Mouse (Mus musculus): ENCODE measurements around the gene Micu1. TPM values are rescaled to one million over a fixed set of nuclear protein-coding genes. Genes with fewer than 3 reads are reported as not detected.

The Micu1 gene
- 69.1 and 72.0 TPM in 2 replicates for polyA plus RNA-seq (2014; fragmentation: Nextera tagmentation; extraction: Ambion mirVana)

- Histone ChIP-seq H3K4me3 (ENCODE audit: low read depth, low read length) (peak within 1 kb of the TSS; percentile 52), H3K4me1 (ENCODE audit: control insufficient read depth, insufficient read depth, low read length) (peaks cover 6% of the 10 kb centered on the region), H3K4me2 (ENCODE audit: low read length) (peak within 1 kb of the TSS; percentile 74), H3K36me3 (ENCODE audit: control insufficient read depth, insufficient read depth, low read length) (no peaks in the 10 kb centered on the region), H3K27ac (ENCODE audit: low read depth, low read length) (no peak within 1 kb of the TSS), H3K9ac (ENCODE audit: low read length) (peak within 1 kb of the TSS; percentile 68), H3K27me3 (replicated peaks; ENCODE audit: control insufficient read depth, insufficient read depth, low read length) (no peaks in the 10 kb centered on the region), H3K9me3 (replicated peaks; ENCODE audit: control insufficient read depth, low read length) (no peaks in the 10 kb centered on the region)
- WGBS: under 1% methylated on average over 48 of the region's 48 CpGs
- DNase-seq (ENCODE audit: low spot score) (peak; percentile 97), ATAC-seq (peak; percentile 99)
These were observed at the start of gene Micu1 for GRCm38 (mm10) chr10:59702207-59703032. Micu1 (plus strand) TSS chr10:59702477.

GRCm38 (mm10) chr10:59656799-59657198, 45.5 kb upstream of the Micu1 start:
- Histone ChIP-seq H3K27me3 (replicated peaks; ENCODE audit: control insufficient read depth, insufficient read depth, low read length) (no peaks in the 10 kb centered on the region), H3K9me3 (replicated peaks; ENCODE audit: control insufficient read depth, low read length) (peaks cover 4% of the 10 kb centered on the region; the same call in 1 of the 2 replicates), H3K4me1 (ENCODE audit: control insufficient read depth, insufficient read depth, low read length) (no peaks in the 10 kb centered on the region), H3K4me3 (ENCODE audit: low read depth, low read length) (no peak overlapping the region), H3K36me3 (ENCODE audit: control insufficient read depth, insufficient read depth, low read length) (no peaks in the 10 kb centered on the region), H3K9ac (ENCODE audit: low read length) (no peak overlapping the region), H3K4me2 (ENCODE audit: low read length) (no peak overlapping the region), H3K27ac (ENCODE audit: low read depth, low read length) (no peak overlapping the region)
- WGBS: 79% methylated on average over 13 of the region's 13 CpGs
- no peak for DNase-seq (ENCODE audit: low spot score)
- no peak for ATAC-seq

DNA sequence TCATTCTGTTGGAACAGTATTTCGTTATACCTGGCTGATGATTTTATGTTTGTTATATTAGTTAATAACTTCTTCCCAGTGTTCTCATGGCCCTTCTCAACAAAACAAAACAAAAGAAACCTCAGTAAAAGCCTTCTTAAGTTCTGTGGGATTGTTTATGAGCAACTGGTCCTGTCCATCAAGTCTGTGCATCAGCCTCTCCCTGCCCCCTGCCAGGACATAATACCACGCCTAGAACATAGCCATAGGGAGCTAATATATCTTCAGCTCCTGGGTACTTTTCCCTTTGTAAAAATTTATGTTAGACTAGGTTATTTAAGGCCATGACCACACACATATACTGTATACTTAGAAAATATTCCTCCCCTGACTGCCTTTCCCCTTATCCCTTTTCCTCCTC, 37.5 kb upstream of the Micu1 start:
- Histone ChIP-seq H3K27me3 (replicated peaks; ENCODE audit: control insufficient read depth, insufficient read depth, low read length) (no peaks in the 10 kb centered on the region), H3K27ac (ENCODE audit: low read depth, low read length) (no peak overlapping the region), H3K9ac (ENCODE audit: low read length) (no peak overlapping the region), H3K9me3 (replicated peaks; ENCODE audit: control insufficient read depth, low read length) (peaks cover 4% of the 10 kb centered on the region; the same call in 1 of the 2 replicates), H3K4me1 (ENCODE audit: control insufficient read depth, insufficient read depth, low read length) (0 out of 2 replicates have a peak, but pooled peaks cover 2% of the 10 kb centered on the region), H3K4me3 (ENCODE audit: low read depth, low read length) (no peak overlapping the region), H3K4me2 (ENCODE audit: low read length) (no peak overlapping the region), H3K36me3 (ENCODE audit: control insufficient read depth, insufficient read depth, low read length) (no peaks in the 10 kb centered on the region)
- ATAC-seq (no peak), DNase-seq (ENCODE audit: low spot score) (no peak)
- WGBS: 76% methylated on average over 2 of the region's 2 CpGs

DNA sequence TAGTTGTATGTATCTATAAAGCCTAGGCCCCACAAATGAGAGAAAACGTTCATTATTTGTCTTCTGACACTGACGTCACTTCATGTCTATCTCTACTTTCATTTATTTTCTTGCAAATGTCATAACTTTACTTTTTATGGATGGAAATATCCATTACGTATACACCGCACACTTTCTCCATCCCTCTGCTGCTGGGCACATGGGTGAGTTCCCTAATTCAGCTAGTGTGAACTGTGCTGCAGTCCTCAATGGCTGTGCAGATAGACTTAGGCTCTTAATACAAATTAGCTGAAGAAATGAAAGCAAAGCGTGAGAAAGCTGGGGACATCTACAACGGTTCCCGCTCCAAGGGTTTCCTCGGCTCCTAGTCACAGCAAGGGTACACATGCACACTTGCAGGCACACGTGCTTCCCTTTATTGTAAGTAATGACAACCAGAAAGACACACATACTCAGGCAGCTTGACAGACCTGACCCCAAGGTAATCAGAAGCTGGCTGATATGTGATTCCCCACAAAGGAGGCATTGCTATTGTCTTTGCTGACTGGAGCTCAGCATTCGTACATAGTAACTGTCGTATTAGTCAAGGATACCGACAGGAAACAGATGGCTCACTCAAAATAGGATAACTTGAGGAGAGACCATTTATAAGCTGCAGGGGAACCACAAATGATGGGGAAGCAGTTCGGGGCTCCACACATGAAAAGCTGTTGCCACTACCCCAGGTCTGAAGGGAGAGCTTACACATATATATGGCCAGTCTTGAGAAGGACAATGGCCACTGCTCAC, 36.6 kb upstream of the Micu1 start:
- H3K36me3 ChIP-seq (ENCODE audit: control insufficient read depth, insufficient read depth, low read length): no peaks in the 10 kb centered on the region
- no peak for ATAC-seq
- no peak overlapping the region for H3K9ac ChIP-seq (ENCODE audit: low read length)
- H3K4me2 ChIP-seq (ENCODE audit: low read length): no peak overlapping the region
- H3K9me3 ChIP-seq (replicated peaks; ENCODE audit: control insufficient read depth, low read length): no peaks in the 10 kb centered on the region
- no peaks in the 10 kb centered on the region for H3K27me3 ChIP-seq (replicated peaks; ENCODE audit: control insufficient read depth, insufficient read depth, low read length)
- 79% methylated on average over 13 of the region's 13 CpGs for WGBS
- H3K4me3 ChIP-seq (ENCODE audit: low read depth, low read length): no peak overlapping the region
- no peak for DNase-seq (ENCODE audit: low spot score)
- no peak overlapping the region for H3K27ac ChIP-seq (ENCODE audit: low read depth, low read length)
- H3K4me1 ChIP-seq (ENCODE audit: control insufficient read depth, insufficient read depth, low read length): 0 out of 2 replicates have a peak, but pooled peaks cover 2% of the 10 kb centered on the region

GRCm38 (mm10) chr10:59667377-59667776, 34.9 kb upstream of the Micu1 start:
- no peak overlapping the region for H3K9ac ChIP-seq (ENCODE audit: low read length)
- no peaks in the 10 kb centered on the region for H3K36me3 ChIP-seq (ENCODE audit: control insufficient read depth, insufficient read depth, low read length)

DNA sequence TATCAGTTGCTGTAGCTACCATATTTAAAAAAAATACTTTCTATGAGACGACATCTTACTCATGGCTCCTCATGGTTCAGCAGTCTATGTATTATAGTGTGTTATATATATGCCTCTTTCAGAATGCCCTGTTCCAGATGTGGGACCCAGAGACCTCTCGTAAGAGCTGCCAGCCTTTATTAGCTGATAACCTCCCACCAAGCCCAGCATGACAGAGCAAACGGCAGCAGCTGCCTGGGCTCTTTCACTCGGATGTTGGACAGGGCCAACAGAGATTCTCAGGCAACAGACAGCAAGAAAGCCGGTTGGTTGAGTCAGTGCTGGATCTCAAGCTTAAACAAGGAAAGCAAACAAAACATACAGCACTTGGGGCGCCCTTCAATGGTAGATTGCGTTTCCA, 33.8 kb upstream of the Micu1 start:
- Histone ChIP-seq H3K27ac (ENCODE audit: low read depth, low read length) (no peak overlapping the region), H3K9ac (ENCODE audit: low read length) (no peak overlapping the region), H3K4me3 (ENCODE audit: low read depth, low read length) (no peak overlapping the region), H3K36me3 (ENCODE audit: control insufficient read depth, insufficient read depth, low read length) (no peaks in the 10 kb centered on the region), H3K9me3 (replicated peaks; ENCODE audit: control insufficient read depth, low read length) (no peaks in the 10 kb centered on the region), H3K4me2 (ENCODE audit: low read length) (no peak overlapping the region), H3K4me1 (ENCODE audit: control insufficient read depth, insufficient read depth, low read length) (0 out of 2 replicates have a peak, but pooled peaks cover 2% of the 10 kb centered on the region), H3K27me3 (replicated peaks; ENCODE audit: control insufficient read depth, insufficient read depth, low read length) (no peaks in the 10 kb centered on the region)
- 82% methylated on average over 7 of the region's 7 CpGs for WGBS
- ATAC-seq (no peak), DNase-seq (ENCODE audit: low spot score) (no peak)

More at GRCm38 (mm10) chr10:59667377-59667776, 34.9 kb upstream of the Micu1 start:
- H3K27ac ChIP-seq (ENCODE audit: low read depth, low read length): no peak overlapping the region
- H3K4me3 ChIP-seq (ENCODE audit: low read depth, low read length): no peak overlapping the region
- ATAC-seq: 0 out of 2 replicates have a peak, but pooled peaks have one; percentile 18
- 0 out of 2 replicates have a peak, but pooled peaks cover 2% of the 10 kb centered on the region for H3K4me1 ChIP-seq (ENCODE audit: control insufficient read depth, insufficient read depth, low read length)
- H3K4me2 ChIP-seq (ENCODE audit: low read length): no peak overlapping the region
- WGBS: 58% methylated on average over 6 of the region's 6 CpGs
- H3K27me3 ChIP-seq (replicated peaks; ENCODE audit: control insufficient read depth, insufficient read depth, low read length): no peaks in the 10 kb centered on the region
- peak; percentile 42 for DNase-seq (ENCODE audit: low spot score)
- no peaks in the 10 kb centered on the region for H3K9me3 ChIP-seq (replicated peaks; ENCODE audit: control insufficient read depth, low read length)

DNA sequence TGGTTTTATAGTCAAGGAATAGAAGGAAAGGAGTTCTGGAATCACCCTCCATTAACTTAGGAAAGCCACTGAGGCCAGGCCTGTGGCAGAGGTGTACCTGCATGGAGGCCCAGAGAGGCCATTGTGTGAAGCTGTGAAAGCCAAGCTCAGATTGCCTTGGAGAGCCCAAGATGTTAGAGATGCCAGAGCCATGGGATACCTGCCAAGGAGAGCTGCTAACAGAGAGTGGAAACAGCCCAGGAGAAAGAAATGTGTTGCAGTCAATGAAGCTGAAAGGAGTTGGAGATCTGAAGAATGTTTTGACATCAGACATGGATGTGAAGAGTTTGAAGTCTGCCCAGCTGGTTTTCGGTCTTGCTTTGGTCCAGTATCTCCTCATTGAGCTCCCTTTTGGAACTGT, 24.4 kb upstream of the Micu1 start:
- H3K9me3 ChIP-seq (replicated peaks; ENCODE audit: control insufficient read depth, low read length): 0 out of 2 replicates have a peak, but pooled peaks cover 5% of the 10 kb centered on the region
- no peaks in the 10 kb centered on the region for H3K27me3 ChIP-seq (replicated peaks; ENCODE audit: control insufficient read depth, insufficient read depth, low read length)
- ATAC-seq (no peak), DNase-seq (ENCODE audit: low spot score) (peak; percentile 35)
- no peak overlapping the region for H3K9ac ChIP-seq (ENCODE audit: low read length)
- no peak overlapping the region for H3K4me2 ChIP-seq (ENCODE audit: low read length)
- H3K4me3 ChIP-seq (ENCODE audit: low read depth, low read length): no peak overlapping the region
- H3K27ac ChIP-seq (ENCODE audit: low read depth, low read length): no peak overlapping the region
- 58% methylated on average over 1 of the region's 1 CpGs for WGBS
- H3K4me1 ChIP-seq (ENCODE audit: control insufficient read depth, insufficient read depth, low read length): no peaks in the 10 kb centered on the region
- no peaks in the 10 kb centered on the region for H3K36me3 ChIP-seq (ENCODE audit: control insufficient read depth, insufficient read depth, low read length)

- no peak for ATAC-seq
- Histone ChIP-seq H3K4me2 (ENCODE audit: low read length) (no peak overlapping the region), H3K27me3 (replicated peaks; ENCODE audit: control insufficient read depth, insufficient read depth, low read length) (no peaks in the 10 kb centered on the region), H3K4me3 (ENCODE audit: low read depth, low read length) (no peak overlapping the region), H3K4me1 (ENCODE audit: control insufficient read depth, insufficient read depth, low read length) (no peaks in the 10 kb centered on the region), H3K9ac (ENCODE audit: low read length) (no peak overlapping the region), H3K9me3 (replicated peaks; ENCODE audit: control insufficient read depth, low read length) (0 out of 2 replicates have a peak, but pooled peaks cover 5% of the 10 kb centered on the region), H3K27ac (ENCODE audit: low read depth, low read length) (no peak overlapping the region), H3K36me3 (ENCODE audit: control insufficient read depth, insufficient read depth, low read length) (no peaks in the 10 kb centered on the region)
- WGBS: 91% methylated on average over 2 of the region's 2 CpGs
- no peak for DNase-seq (ENCODE audit: low spot score)
These were observed 23.1 kb upstream of the Micu1 start for GRCm38 (mm10) chr10:59679189-59679588.
